Mouse (Mus musculus) heart, adult 2 months (tissue): ENCODE data around the gene Igf2r.

Experiments
- CTCF ChIP-seq: fragments of 200-600 bp; IDR thresholded peaks from 2 replicates; pipeline ENCODE4 v1.8.1; 2022; ENCODE audit warnings: antibody characterized with exemption, mild to moderate bottlenecking, moderate library complexity
- EP300 ChIP-seq: fragments of 200-500 bp; IDR thresholded peaks from 2 replicates; pipeline ENCODE4 v1.6.1; 2011; ENCODE audit warnings: low read depth, low read length, control low read depth; ENCODE audit not compliant: insufficient read depth
- POLR2A ChIP-seq: fragments of 200-500 bp; IDR thresholded peaks from 2 replicates; pipeline ENCODE4 v1.6.1; 2011; ENCODE audit warnings: mild to moderate bottlenecking, low read depth, low read length, control low read depth; ENCODE audit not compliant: insufficient read depth

- TF ChIP-seq CTCF (0 out of 2 replicates have a peak, but pooled peaks have one; percentile 5), POLR2A (no peak), EP300 (no peak)
Observed at GRCm38 (mm10) chr17:12639585-12639984, 129.9 kb downstream of the Igf2r start.
